Mouse (Mus musculus) forebrain, embryonic 16.5 days (tissue): ENCODE measurements at regions not wholly inside any gene's neighbourhood (a gene's known extent, or its start where the extent isn't known, plus 50 kb on each side); places are given as distances from the start of the nearest gene placed in this dataset.

Experiments
- ATAC-seq: fragments of 200-750 bp; cut with Nextera tagmentation; 2 replicates; pipeline ENCODE4 v1.8.0; 2017; ENCODE audit warnings: mild to moderate bottlenecking, moderate library complexity
- H3K27ac ChIP-seq: fragments of 300-500 bp; sonication (generic); 2 replicates; pipeline ENCODE4 v1.5.1; 2014; ENCODE audit warnings: low read length, control low read depth
- H3K27me3 ChIP-seq: fragments of 300-500 bp; sonication (generic); replicated peaks from 2 replicates; pipeline ENCODE4 v1.6.1; 2014; ENCODE audit warnings: low read length; ENCODE audit not compliant: control insufficient read depth, insufficient read depth
- H3K36me3 ChIP-seq: fragments of 300-500 bp; sonication (generic); 2 replicates; pipeline ENCODE4 v1.6.1; 2014; ENCODE audit not compliant: control insufficient read depth, insufficient read depth
- H3K4me1 ChIP-seq: fragments of 300-500 bp; sonication (generic); replicated peaks from 2 replicates; pipeline ENCODE4 v1.6.1; 2014; ENCODE audit warnings: low read length; ENCODE audit not compliant: control insufficient read depth, insufficient read depth
- H3K4me2 ChIP-seq: fragments of 300-500 bp; sonication (generic); 2 replicates; pipeline ENCODE4 v1.6.1; 2014; ENCODE audit warnings: mild to moderate bottlenecking, low read length, control low read depth
- H3K4me3 ChIP-seq: fragments of 300-500 bp; sonication (generic); replicated peaks from 2 replicates; pipeline ENCODE4 v1.5.1; 2014; ENCODE audit warnings: mild to moderate bottlenecking, low read length, control low read depth
- H3K9ac ChIP-seq: fragments of 300-500 bp; sonication (generic); replicated peaks from 2 replicates; pipeline ENCODE4 v1.6.1; 2014; ENCODE audit warnings: low read depth, low read length, control low read depth
- H3K9me3 ChIP-seq: fragments of 300-500 bp; sonication (generic); 2 replicates; pipeline ENCODE4 v1.6.1; 2016; ENCODE audit warnings: low read length; ENCODE audit not compliant: control insufficient read depth
- WGBS: fragments of 180-500 bp; shearing (Covaris S2); extraction: QIAGEN DNeasy Blood & Tissue Kit; methylation state at CpG from one replicate; pipeline ENCODE4 v1.1.7; 2014; 5-methylcytosine and 5-hydroxymethylcytosine counted together

DNA sequence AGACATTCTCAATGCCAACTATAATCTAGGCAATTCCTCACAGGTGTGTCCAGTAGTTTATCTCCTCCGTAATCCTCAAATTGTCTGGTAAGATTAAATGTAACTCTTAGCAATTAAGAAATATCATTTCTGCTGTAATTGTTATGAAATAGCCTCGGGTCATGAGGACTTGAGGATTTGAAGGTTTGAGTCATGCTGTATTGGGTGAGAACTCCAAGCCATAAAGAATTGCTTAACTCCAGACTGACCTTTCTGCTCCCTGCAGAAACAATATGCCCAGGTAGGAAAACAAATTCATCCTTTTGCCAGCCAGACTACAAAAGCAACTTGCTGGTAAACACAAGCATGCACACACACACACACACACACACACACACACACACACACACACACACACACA, 190.8 kb upstream of the Kynu start:
- H3K4me2 ChIP-seq = no peak overlapping the region
- H3K9me3 ChIP-seq = no peaks in the 10 kb centered on the region
- no peaks in the 10 kb centered on the region for H3K27me3 ChIP-seq
- H3K27ac ChIP-seq = no peak overlapping the region
- no peak overlapping the region for H3K4me3 ChIP-seq
- no peaks in the 10 kb centered on the region for H3K36me3 ChIP-seq
- 82% methylated on average over 2 of the region's 2 CpGs for whole genome bisulfite sequencing
- no peaks in the 10 kb centered on the region for H3K4me1 ChIP-seq
- no peak overlapping the region for H3K9ac ChIP-seq
- no peak for ATAC-seq

DNA sequence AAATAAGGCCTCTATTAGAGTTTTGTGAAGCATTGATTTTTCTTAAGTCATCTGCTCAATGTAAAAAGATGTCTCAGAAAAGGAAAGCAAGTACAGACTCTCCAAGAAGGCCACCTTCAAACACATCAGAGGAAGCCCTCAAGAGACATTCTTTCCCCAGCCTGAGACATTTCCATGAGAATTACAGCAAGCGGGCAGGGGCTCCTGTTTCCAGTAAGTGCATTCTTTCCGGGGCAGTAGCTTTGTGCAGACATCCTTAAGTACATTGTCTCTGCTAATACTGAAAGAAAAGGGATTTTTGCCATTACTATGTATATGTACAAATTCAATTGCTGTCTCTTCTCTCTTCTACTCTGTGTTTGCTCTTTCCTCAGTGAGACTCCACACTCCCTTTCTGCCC, 189.3 kb upstream of the Kynu start:
- no peak overlapping the region for H3K4me2 ChIP-seq
- H3K27me3 ChIP-seq = no peaks in the 10 kb centered on the region
- H3K4me3 ChIP-seq = no peak overlapping the region
- no peak for ATAC-seq
- no peak overlapping the region for H3K9ac ChIP-seq
- WGBS = 20% methylated on average over 2 of the region's 2 CpGs
- no peak overlapping the region for H3K27ac ChIP-seq
- no peaks in the 10 kb centered on the region for H3K36me3 ChIP-seq
- H3K4me1 ChIP-seq = no peaks in the 10 kb centered on the region
- no peaks in the 10 kb centered on the region for H3K9me3 ChIP-seq

DNA sequence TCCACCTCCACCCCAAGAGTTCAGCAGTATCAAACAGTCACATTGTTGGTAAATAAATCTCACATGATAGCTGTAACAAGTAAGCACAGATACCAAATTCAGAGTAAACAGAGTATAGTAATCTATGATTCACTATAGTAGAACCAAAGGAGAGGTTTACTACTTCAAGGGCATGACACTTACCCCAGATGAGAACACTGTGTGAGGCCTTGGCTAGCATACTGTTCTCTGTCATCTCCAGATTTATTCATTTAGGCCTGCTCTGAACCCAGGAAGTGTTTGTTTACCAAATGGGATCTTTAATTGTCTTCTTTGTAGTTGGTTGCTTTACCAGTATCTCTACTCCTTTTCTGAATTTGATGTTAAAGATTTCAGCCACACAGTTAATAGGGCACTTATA, 151.8 kb upstream of the Kynu start:
- H3K9me3 ChIP-seq = no peaks in the 10 kb centered on the region
- no peaks in the 10 kb centered on the region for H3K36me3 ChIP-seq
- H3K4me2 ChIP-seq = no peak overlapping the region
- H3K27ac ChIP-seq = no peak overlapping the region
- H3K27me3 ChIP-seq = no peaks in the 10 kb centered on the region
- H3K9ac ChIP-seq = no peak overlapping the region
- no peaks in the 10 kb centered on the region for H3K4me1 ChIP-seq
- H3K4me3 ChIP-seq = no peak overlapping the region
- ATAC-seq = no peak

DNA sequence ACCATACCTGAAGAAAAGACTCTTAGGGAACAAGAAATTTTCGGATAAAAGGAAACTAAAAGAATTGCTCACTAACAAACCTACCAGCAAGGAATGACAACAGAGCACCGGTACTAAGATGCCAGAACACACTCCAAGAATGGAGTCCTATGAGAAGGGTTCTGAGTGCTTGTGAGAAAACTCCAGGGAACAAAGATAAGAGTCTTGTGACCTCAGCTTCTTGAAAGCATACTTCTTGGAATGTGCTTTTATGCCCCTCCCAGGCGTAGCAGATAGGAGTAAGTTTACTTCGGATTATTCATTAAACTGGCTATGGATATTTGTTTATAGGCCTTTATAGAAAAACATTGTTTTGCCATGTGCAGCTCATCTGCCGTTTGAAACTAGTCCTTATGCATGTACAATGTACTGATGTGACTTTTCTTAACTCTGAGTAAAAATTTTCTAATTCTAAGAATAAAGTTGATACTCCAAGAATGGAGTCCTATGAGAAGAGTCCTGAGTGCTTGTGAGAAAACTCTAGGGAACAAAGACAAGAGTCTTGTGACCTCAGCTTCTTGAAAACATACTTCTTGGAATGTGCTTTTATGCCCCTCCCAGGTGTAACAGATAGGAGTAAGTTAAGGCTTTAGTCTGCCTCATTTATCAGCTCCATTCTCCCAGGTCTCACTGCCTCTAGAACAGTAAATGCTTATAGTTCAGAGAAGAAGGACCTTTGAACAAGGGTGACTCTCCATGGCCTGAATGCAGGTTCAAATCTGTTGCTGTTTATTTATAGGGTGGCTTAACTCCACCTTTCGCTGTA, 150.8 kb upstream of the Kynu start:
- ATAC-seq = no peak
- WGBS = 87% methylated on average over 6 of the region's 6 CpGs

DNA sequence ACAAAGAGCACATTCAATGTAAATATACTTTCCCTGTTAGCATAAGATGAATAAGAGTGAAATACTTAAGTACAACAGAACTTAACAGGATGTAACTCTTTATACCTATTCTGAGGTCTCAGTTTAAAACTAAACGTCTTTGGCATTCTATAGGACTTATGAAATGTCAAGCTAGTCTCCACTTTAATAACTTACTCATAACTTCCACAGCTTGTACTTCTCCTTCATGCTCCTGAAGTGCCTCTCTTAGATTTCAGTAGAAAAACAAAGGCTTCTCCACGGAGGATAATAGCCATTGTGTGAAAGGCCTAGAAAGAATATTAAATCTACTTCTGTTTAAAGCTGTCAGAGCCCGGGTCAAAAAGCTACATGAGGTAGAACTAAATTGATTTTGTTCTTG, 117.9 kb upstream of the Kynu start:
- 48% methylated on average over 3 of the region's 3 CpGs for WGBS
- H3K36me3 ChIP-seq = no peaks in the 10 kb centered on the region
- no peaks in the 10 kb centered on the region for H3K4me1 ChIP-seq
- H3K9me3 ChIP-seq = no peaks in the 10 kb centered on the region
- H3K4me3 ChIP-seq = no peak overlapping the region
- H3K27me3 ChIP-seq = no peaks in the 10 kb centered on the region
- no peak overlapping the region for H3K4me2 ChIP-seq
- H3K9ac ChIP-seq = no peak overlapping the region
- no peak for ATAC-seq
- H3K27ac ChIP-seq = no peak overlapping the region

More for the DNA sequence above, 150.8 kb upstream of the Kynu start:
- Histone ChIP-seq H3K9ac (no peak overlapping the region), H3K4me3 (no peak overlapping the region), H3K9me3 (no peaks in the 10 kb centered on the region), H3K36me3 (no peaks in the 10 kb centered on the region), H3K27ac (no peak overlapping the region), H3K4me2 (no peak overlapping the region), H3K27me3 (no peaks in the 10 kb centered on the region), H3K4me1 (no peaks in the 10 kb centered on the region)

DNA sequence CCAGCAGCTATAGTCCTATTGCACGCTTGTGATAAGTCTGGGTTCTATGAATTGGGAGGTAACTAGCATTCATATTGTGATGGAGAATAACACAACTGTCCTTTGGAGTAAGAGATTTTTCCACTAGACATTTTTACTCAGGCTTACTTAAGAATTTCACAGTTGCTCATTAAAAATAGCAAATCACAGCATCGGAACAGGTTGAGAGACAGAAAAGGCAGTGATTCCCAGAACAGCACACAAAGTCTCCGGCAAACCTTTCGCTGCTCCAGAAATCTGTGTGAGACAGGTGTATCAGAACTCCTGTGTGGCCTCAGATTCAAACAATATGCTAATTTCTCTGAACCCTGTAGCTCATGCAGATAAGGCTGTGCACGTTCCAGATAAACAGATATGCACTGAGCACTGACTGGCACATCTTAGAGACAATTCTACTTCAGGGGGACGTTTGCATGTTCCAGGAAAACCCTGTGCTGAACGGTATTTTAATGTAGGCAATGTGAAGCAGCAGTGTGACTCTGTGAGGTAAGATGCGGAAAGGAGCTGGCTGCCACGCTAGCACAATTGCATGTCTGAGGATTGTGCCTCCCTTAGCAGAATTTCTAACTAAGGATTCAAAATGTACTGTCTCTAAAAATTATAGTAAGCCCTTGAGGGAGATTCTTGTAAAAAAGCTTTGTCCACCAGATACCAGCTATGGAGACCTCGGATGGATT, 99.8 kb upstream of the Kynu start:
- 86% methylated on average over 10 of the region's 10 CpGs for WGBS

DNA sequence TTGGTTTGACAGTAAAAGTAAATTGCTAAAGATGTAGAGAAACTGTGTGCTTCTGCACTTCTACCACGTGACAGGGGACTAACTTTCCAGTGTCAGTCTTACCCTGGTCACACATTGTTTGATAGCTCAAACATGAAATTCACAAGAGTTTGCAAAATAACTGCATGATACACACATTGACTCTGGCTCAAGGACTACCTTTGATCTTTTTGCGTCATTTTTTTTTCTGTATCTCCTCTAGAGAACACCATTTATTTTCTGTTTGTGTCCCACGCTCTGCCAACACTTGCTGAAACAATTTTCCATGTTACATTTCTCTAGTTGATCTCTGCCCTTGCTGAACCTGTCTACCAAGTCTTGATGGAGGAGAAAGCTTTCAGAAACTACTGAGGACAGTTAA, 86.0 kb upstream of the Kynu start:
- no peak overlapping the region for H3K4me2 ChIP-seq
- no peak overlapping the region for H3K27ac ChIP-seq
- no peak overlapping the region for H3K4me3 ChIP-seq
- no peaks in the 10 kb centered on the region for H3K27me3 ChIP-seq
- no peak overlapping the region for H3K9ac ChIP-seq
- ATAC-seq = no peak
- WGBS = 85% methylated on average over 3 of the region's 3 CpGs
- no peaks in the 10 kb centered on the region for H3K9me3 ChIP-seq
- no peaks in the 10 kb centered on the region for H3K36me3 ChIP-seq
- H3K4me1 ChIP-seq = no peaks in the 10 kb centered on the region

More for the DNA sequence above, 99.8 kb upstream of the Kynu start:
- Histone ChIP-seq H3K4me3 (no peak overlapping the region), H3K36me3 (no peaks in the 10 kb centered on the region), H3K27me3 (no peaks in the 10 kb centered on the region), H3K9ac (no peak overlapping the region), H3K4me2 (no peak overlapping the region), H3K9me3 (no peaks in the 10 kb centered on the region), H3K27ac (no peak overlapping the region), H3K4me1 (no peaks in the 10 kb centered on the region)
- no peak for ATAC-seq

DNA sequence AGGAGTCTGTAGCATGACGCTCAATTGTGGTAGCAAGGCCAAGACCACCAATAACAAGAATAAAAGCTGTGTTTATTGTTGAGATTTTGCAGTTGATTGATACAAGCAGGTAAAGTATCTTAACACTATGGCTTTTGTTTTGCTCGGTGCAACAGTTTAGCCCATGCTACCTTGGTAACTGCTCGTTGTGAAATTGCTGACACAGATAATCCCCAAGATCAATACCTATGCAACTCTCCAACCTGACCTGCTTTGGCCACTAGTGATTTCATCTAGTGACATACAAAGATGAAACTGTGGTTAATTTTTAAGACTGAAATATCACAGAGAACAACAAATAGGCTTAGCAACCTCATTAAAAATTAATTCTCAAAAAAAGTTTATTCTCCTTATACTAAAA, 85.2 kb upstream of the Kynu start:
- H3K9me3 ChIP-seq = no peaks in the 10 kb centered on the region
- no peaks in the 10 kb centered on the region for H3K27me3 ChIP-seq
- H3K27ac ChIP-seq = no peak overlapping the region
- 88% methylated on average over 3 of the region's 3 CpGs for WGBS
- no peak overlapping the region for H3K4me3 ChIP-seq
- no peaks in the 10 kb centered on the region for H3K4me1 ChIP-seq
- no peak overlapping the region for H3K9ac ChIP-seq
- no peak overlapping the region for H3K4me2 ChIP-seq
- ATAC-seq = no peak
- no peaks in the 10 kb centered on the region for H3K36me3 ChIP-seq

DNA sequence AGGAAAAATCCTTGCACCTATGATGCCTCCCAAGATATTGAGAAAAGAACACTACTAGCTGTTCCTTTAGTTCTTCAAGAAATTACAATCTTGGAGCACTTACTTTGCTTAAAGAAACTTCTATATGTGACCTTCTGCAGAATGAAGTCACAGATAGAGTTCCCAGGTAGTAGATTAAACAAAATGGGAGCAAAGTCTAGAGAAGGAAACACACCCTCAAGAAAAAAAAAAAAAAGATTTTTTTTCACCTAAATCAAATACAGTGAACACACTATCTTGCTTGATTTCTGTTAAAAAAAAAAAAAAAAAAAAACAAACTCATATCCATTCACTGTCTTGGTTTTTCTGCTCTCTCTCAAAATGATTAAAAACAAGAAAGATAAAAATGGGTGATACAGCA, 76.6 kb upstream of the Kynu start:
- Histone ChIP-seq H3K9ac (no peak overlapping the region), H3K36me3 (no peaks in the 10 kb centered on the region), H3K27me3 (no peaks in the 10 kb centered on the region), H3K4me3 (no peak overlapping the region), H3K9me3 (no peaks in the 10 kb centered on the region), H3K4me2 (no peak overlapping the region), H3K27ac (no peak overlapping the region), H3K4me1 (no peaks in the 10 kb centered on the region)
- no peak for ATAC-seq
